Mouse (Mus musculus): ENCODE measurements around the gene Lrrn2. TPM values are rescaled to one million over a fixed set of nuclear protein-coding genes. Genes with fewer than 3 reads are reported as not detected.
A peak's percentile ranks its signal among the peaks of the same experiment; 100 is the strongest.

Gene Lrrn2
- 4.2 and 6.9 TPM in 2 replicates for polyA plus RNA-seq (2015; fragmentation: Nextera tagmentation; extraction: Ambion mirVana)

DNA sequence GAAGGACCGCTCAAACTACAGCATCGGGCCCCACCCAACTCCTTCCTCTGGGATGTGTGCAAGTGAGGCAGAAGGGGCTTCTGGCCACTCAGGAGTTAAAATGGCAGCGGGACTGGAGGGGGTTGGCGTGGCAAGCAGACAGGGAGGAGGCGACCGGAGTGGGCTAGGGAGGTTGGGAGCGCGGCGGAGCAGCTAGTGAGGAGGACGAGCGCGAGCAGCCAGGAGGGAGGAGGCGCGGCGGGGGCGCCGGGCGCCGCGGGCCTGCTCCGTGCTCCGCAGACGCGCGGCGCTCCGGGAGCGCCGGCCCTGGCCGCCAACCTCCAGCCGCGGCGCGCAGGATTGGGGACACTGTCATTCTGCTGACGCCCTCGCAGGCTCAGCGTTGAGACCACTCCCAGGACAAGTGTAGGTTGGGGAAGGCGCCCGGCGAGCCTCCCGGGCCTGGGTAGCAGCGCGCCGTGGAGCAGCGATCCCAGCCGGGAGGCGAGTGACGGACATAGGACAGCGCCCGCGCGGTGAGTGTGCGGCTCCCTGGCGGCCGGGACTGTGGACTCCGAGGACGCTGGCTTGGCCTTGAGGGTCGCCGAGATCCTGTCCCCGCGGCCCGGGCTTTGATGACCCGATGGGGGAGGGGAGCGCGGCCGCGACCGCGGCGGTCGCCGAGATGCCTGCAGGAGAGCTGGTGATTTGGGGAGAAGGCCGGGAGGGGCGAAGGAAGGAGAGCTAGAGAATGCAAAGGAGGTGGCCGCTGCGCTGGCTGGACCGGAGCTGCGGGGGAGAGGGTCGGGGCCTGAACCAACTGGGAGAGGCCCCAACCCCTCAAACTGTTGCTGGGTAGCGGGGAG is at the start of gene Lrrn2:
Lrrn2 (plus strand) TSS at position 113 of the 845 bp plus-strand sequence.
- peak; percentile 70 for ATAC-seq (replicated peaks; ENCODE audit: low FRiP score)
- WGBS, result under 1% methylated on average over 78 of the region's 80 CpGs
- Histone ChIP-seq H3K9ac (peak within 1 kb of the TSS; percentile 49), H3K4me2 (peak within 1 kb of the TSS; percentile 98), H3K4me3 (replicated peaks) (peak within 1 kb of the TSS; percentile 65), H3K4me1 (peaks cover 20% of the 10 kb centered on the region), H3K36me3 (no peaks in the 10 kb centered on the region), H3K27ac (no peak within 1 kb of the TSS), H3K9me3 (replicated peaks) (no peaks in the 10 kb centered on the region), H3K27me3 (peaks cover 84% of the 10 kb centered on the region)

DNA sequence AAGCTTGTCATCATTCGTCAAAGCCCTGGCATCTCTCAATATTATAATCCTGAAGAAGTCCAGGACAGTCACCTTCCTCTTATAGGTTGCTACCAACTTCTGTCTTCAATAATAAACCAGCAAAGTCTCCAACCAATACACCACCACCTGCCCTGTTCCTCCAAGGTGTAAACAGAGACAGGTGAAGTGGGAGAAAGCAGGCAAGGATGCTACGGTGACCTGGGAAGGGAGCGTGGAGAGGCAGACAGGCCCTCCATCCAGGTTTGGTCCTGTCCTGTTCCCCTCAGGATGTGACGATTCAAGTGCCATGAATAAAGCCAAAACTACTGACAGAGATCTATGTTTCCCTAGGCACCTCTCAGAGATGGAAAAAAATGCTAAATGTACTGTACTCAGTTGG is 48.1 kb upstream of the Lrrn2 start:
- Histone ChIP-seq H3K9ac (no peak overlapping the region), H3K4me1 (no peaks in the 10 kb centered on the region), H3K27me3 (no peaks in the 10 kb centered on the region), H3K36me3 (no peaks in the 10 kb centered on the region), H3K4me2 (no peak overlapping the region), H3K4me3 (replicated peaks) (no peak overlapping the region), H3K9me3 (replicated peaks) (no peaks in the 10 kb centered on the region), H3K27ac (no peak overlapping the region)
- WGBS, result 85% methylated on average over 4 of the region's 4 CpGs
- no peak for ATAC-seq (replicated peaks; ENCODE audit: low FRiP score)

DNA sequence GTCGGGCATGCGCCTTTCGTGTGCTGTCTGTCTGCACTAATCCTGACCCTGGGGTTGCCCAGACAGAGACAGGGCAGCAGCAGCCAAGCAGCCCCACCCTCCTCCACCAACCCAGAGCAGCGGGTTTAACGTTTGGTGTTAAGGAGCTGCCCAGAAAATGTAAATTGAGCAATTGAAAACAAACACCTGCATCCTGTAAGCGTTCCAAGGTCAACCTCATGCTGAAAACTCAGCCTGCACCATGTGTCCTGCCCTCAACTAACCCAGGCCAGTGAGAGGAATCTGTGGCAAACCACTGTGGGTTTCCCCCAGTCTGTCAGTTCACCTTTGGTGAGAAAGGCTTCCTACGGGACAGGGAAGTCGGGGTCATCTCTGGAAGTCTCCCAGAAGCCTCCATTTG is 46.0 kb upstream of the Lrrn2 start:
- no peaks in the 10 kb centered on the region for H3K36me3 ChIP-seq
- H3K27ac ChIP-seq, result no peak overlapping the region
- H3K9ac ChIP-seq, result no peak overlapping the region
- ATAC-seq (replicated peaks; ENCODE audit: low FRiP score), result no peak
- WGBS, result 50% methylated on average over 8 of the region's 8 CpGs
- H3K27me3 ChIP-seq, result no peaks in the 10 kb centered on the region
- no peak overlapping the region for H3K4me2 ChIP-seq
- no peaks in the 10 kb centered on the region for H3K9me3 ChIP-seq (replicated peaks)
- H3K4me1 ChIP-seq, result no peaks in the 10 kb centered on the region
- H3K4me3 ChIP-seq (replicated peaks), result no peak overlapping the region

- 54% methylated on average over 8 of the region's 8 CpGs for WGBS
- H3K4me2 ChIP-seq, result no peak overlapping the region
- H3K4me3 ChIP-seq (replicated peaks), result no peak overlapping the region
- no peak overlapping the region for H3K27ac ChIP-seq
- no peak overlapping the region for H3K9ac ChIP-seq
- ATAC-seq (replicated peaks; ENCODE audit: low FRiP score), result no peak
- H3K36me3 ChIP-seq, result no peaks in the 10 kb centered on the region
- H3K4me1 ChIP-seq, result no peaks in the 10 kb centered on the region
- no peaks in the 10 kb centered on the region for H3K9me3 ChIP-seq (replicated peaks)
- H3K27me3 ChIP-seq, result no peaks in the 10 kb centered on the region
Observed at GRCm38 (mm10) chr1:132836895-132837294, 43.2 kb upstream of the Lrrn2 start.

- 71% methylated on average over 5 of the region's 5 CpGs for WGBS
- Histone ChIP-seq H3K27me3 (no peaks in the 10 kb centered on the region), H3K4me2 (no peak overlapping the region), H3K9ac (no peak overlapping the region), H3K4me1 (no peaks in the 10 kb centered on the region), H3K36me3 (no peaks in the 10 kb centered on the region), H3K9me3 (replicated peaks) (no peaks in the 10 kb centered on the region), H3K4me3 (replicated peaks) (no peak overlapping the region), H3K27ac (no peak overlapping the region)
- ATAC-seq (replicated peaks; ENCODE audit: low FRiP score), result no peak
Observed at GRCm38 (mm10) chr1:132837691-132838090, 42.4 kb upstream of the Lrrn2 start.

- no peaks in the 10 kb centered on the region for H3K27me3 ChIP-seq
- H3K4me2 ChIP-seq, result no peak overlapping the region
- ATAC-seq (replicated peaks; ENCODE audit: low FRiP score), result no peak
- no peak overlapping the region for H3K9ac ChIP-seq
- H3K9me3 ChIP-seq (replicated peaks), result no peaks in the 10 kb centered on the region
- no peaks in the 10 kb centered on the region for H3K4me1 ChIP-seq
- no peak overlapping the region for H3K27ac ChIP-seq
- H3K4me3 ChIP-seq (replicated peaks), result no peak overlapping the region
- 58% methylated on average over 1 of the region's 1 CpGs for WGBS
- H3K36me3 ChIP-seq, result no peaks in the 10 kb centered on the region
Observed at GRCm38 (mm10) chr1:132838371-132838770, 41.7 kb upstream of the Lrrn2 start.

DNA sequence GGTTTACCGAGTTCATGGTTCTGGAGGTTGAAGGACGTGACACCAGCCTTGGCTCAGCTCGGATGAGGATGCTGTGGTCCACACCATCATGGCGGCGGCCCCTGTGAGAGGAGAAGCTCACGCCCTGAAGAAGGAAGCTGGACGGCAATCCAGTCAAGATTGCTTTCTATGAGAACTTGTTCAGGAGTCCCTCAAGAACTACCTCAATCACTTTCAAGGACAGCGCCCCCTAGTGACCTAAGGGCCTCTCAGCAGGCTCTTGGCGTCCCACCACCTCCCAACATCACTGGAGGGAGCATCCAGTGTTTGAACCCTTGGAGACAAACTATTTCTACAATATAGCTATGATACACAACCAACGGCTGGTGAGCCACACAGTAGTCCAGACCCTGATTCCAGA is 36.5 kb upstream of the Lrrn2 start:
- H3K27me3 ChIP-seq, result no peaks in the 10 kb centered on the region
- no peaks in the 10 kb centered on the region for H3K4me1 ChIP-seq
- WGBS, result 83% methylated on average over 10 of the region's 10 CpGs
- no peak overlapping the region for H3K4me3 ChIP-seq (replicated peaks)
- no peak overlapping the region for H3K4me2 ChIP-seq
- H3K36me3 ChIP-seq, result no peaks in the 10 kb centered on the region
- H3K27ac ChIP-seq, result no peak overlapping the region
- no peak overlapping the region for H3K9ac ChIP-seq
- no peaks in the 10 kb centered on the region; the same call in 1 of the 2 replicates for H3K9me3 ChIP-seq (replicated peaks)
- ATAC-seq (replicated peaks; ENCODE audit: low FRiP score), result no peak

DNA sequence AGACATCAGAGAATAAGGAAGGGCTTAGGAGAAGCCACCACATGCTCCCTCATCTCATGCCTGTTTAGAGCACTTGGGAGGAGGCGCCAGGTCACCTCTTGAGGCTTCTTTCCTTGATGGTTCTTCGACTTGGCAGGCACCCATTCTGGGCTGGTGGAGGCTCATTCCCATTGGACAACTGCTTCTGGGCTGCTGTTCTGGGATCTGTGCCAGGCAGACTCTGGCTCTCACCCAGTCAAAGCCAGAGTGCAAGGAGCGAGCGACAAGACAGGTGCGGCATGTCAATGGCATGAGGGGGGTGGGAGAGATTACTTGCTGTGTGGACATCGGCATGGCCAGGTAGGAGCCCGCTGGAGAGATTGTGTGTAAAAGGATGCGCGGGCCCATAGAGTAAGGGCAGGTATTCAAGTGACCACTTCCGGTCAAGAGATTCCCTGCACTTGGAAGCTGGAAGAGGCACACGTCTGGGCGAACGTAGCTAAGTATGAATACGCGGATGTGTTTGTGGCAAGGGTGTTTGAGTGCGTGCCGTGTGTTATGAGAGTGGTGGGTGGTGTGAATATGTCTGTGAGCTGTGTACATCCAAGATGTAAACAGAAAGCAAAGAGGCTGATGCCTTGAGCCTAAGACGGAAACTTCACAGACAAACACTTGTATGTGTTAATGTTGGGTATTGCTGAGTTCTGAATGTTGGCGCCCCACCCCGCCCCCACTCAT is 35.8 kb upstream of the Lrrn2 start:
- H3K4me1 ChIP-seq, result no peaks in the 10 kb centered on the region
- no peak overlapping the region for H3K4me3 ChIP-seq (replicated peaks)
- H3K27ac ChIP-seq, result no peak overlapping the region
- ATAC-seq (replicated peaks; ENCODE audit: low FRiP score), result 0 out of 2 replicates have a peak, but pooled peaks have one; percentile 9
- no peaks in the 10 kb centered on the region; the same call in 1 of the 2 replicates for H3K9me3 ChIP-seq (replicated peaks)
- WGBS, result 88% methylated on average over 20 of the region's 20 CpGs
- H3K9ac ChIP-seq, result no peak overlapping the region
- no peaks in the 10 kb centered on the region for H3K27me3 ChIP-seq
- no peaks in the 10 kb centered on the region for H3K36me3 ChIP-seq
- no peak overlapping the region for H3K4me2 ChIP-seq

GRCm38 (mm10) chr1:132845766-132846165 is 34.3 kb upstream of the Lrrn2 start:
- Histone ChIP-seq H3K27ac (no peak overlapping the region), H3K4me1 (no peaks in the 10 kb centered on the region), H3K9me3 (replicated peaks) (no peaks in the 10 kb centered on the region; the same call in 1 of the 2 replicates), H3K4me3 (replicated peaks) (no peak overlapping the region), H3K4me2 (no peak overlapping the region), H3K9ac (no peak overlapping the region), H3K27me3 (no peaks in the 10 kb centered on the region), H3K36me3 (no peaks in the 10 kb centered on the region)
- WGBS, result 74% methylated on average over 8 of the region's 8 CpGs
- ATAC-seq (replicated peaks; ENCODE audit: low FRiP score), result no peak

GRCm38 (mm10) chr1:132850809-132851208 is 29.3 kb upstream of the Lrrn2 start:
- no peaks in the 10 kb centered on the region for H3K4me1 ChIP-seq
- no peaks in the 10 kb centered on the region for H3K27me3 ChIP-seq
- H3K4me3 ChIP-seq (replicated peaks), result no peak overlapping the region
- no peaks in the 10 kb centered on the region for H3K36me3 ChIP-seq
- ATAC-seq (replicated peaks; ENCODE audit: low FRiP score), result no peak
- no peak overlapping the region for H3K27ac ChIP-seq
- H3K4me2 ChIP-seq, result no peak overlapping the region
- no peaks in the 10 kb centered on the region; the same call in 1 of the 2 replicates for H3K9me3 ChIP-seq (replicated peaks)
- H3K9ac ChIP-seq, result no peak overlapping the region
- WGBS, result 45% methylated on average over 5 of the region's 5 CpGs

DNA sequence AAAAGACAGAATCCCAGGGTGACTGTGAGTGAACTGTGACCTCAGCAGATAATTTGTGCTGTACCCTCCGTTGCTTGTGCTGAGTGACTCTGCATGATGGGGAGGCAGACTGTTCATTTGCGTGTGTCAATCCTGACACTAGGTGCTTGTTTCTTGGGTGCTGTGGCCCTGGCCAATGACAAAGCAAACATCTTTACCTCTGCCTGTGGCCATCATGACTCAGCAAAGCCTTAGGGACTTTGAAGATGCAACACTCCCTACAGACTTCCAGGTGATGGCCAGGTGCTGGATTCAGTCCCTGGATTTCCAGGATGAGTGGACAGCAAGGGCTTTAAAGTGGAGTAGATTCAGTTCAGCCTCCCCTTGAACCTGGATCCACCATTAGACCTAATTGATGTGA is 28.8 kb upstream of the Lrrn2 start:
- no peak overlapping the region for H3K4me2 ChIP-seq
- no peak overlapping the region for H3K27ac ChIP-seq
- no peak for ATAC-seq (replicated peaks; ENCODE audit: low FRiP score)
- H3K9me3 ChIP-seq (replicated peaks), result no peaks in the 10 kb centered on the region; the same call in 1 of the 2 replicates
- no peak overlapping the region for H3K9ac ChIP-seq
- H3K27me3 ChIP-seq, result no peaks in the 10 kb centered on the region
- H3K36me3 ChIP-seq, result no peaks in the 10 kb centered on the region
- H3K4me1 ChIP-seq, result no peaks in the 10 kb centered on the region
- WGBS, result 67% methylated on average over 2 of the region's 2 CpGs
- H3K4me3 ChIP-seq (replicated peaks), result no peak overlapping the region

- WGBS, result 44% methylated on average over 4 of the region's 4 CpGs
- no peak for ATAC-seq (replicated peaks; ENCODE audit: low FRiP score)
- Histone ChIP-seq H3K27ac (no peak overlapping the region), H3K4me3 (replicated peaks) (no peak overlapping the region), H3K4me2 (no peak overlapping the region), H3K9me3 (replicated peaks) (no peaks in the 10 kb centered on the region; the same call in 1 of the 2 replicates), H3K9ac (no peak overlapping the region), H3K36me3 (no peaks in the 10 kb centered on the region), H3K27me3 (no peaks in the 10 kb centered on the region), H3K4me1 (no peaks in the 10 kb centered on the region)
Observed at GRCm38 (mm10) chr1:132851771-132852170, 28.3 kb upstream of the Lrrn2 start.

Measured in kidney, embryonic 15.5 days (tissue).